Mouse (Mus musculus): ENCODE data around the gene Coa5.

GRCm38 (mm10) chr1:37451270-37451669 lies 21.4 kb upstream of the Coa5 start:
- TF ChIP-seq MYOG (IDR thresholded peaks at IDR 0.05; ENCODE audit: control insufficient read depth in 1 of 3, insufficient read depth in 1 of 3, insufficient read length in 2 of 3, low read depth in 2 of 3) (no peak), POLR2A (IDR thresholded peaks at IDR 0.05; ENCODE audit: insufficient read length, low read depth) (no peak), MAX (IDR thresholded peaks at IDR 0.05; ENCODE audit: low read depth) (no peak), TCF3 (IDR thresholded peaks at IDR 0.05; ENCODE audit: insufficient read length, low read depth) (no peak), TCF12 (IDR thresholded peaks at IDR 0.05; ENCODE audit: insufficient read depth, poor library complexity, severe bottlenecking) (no peak), USF1 (IDR thresholded peaks at IDR 0.05; ENCODE audit: low read depth) (no peak), POLR2AphosphoS2 (IDR thresholded peaks at IDR 0.05; ENCODE audit: insufficient read length, low read depth) (no peak), MYOD1 (IDR thresholded peaks at IDR 0.05; ENCODE audit: control insufficient read depth in 1 of 3, insufficient read length in 2 of 3, low read depth in 2 of 3) (no peak), SRF (IDR thresholded peaks at IDR 0.05; ENCODE audit: control insufficient read depth, insufficient read length, low read depth) (no peak)
